Mouse (Mus musculus): Measurements from ENCODE around the gene Eps8. TPM values are rescaled to one million over a fixed set of nuclear protein-coding genes. Genes with fewer than 3 reads are reported as not detected.

Gene Eps8
- polyA plus RNA-seq, 1 experiment from 2014 or later, result 102 TPM

- Histone ChIP-seq H3K27ac (ENCODE audit: low read length) (no peak overlapping the region), H3K9me3 (ENCODE audit: control insufficient read depth, low read length) (no peaks in the 10 kb centered on the region), H3K4me2 (ENCODE audit: low read depth, low read length) (no peak overlapping the region), H3K4me1 (ENCODE audit: control insufficient read depth, insufficient read depth, low read length) (no peaks in the 10 kb centered on the region), H3K4me3 (ENCODE audit: low read length) (no peak overlapping the region), H3K27me3 (replicated peaks; ENCODE audit: control insufficient read depth, insufficient read depth, low read length) (no peaks in the 10 kb centered on the region), H3K36me3 (ENCODE audit: control insufficient read depth, insufficient read depth, low read length) (peaks cover 6% of the 10 kb centered on the region; the same call in 1 of the 2 replicates), H3K9ac (ENCODE audit: low read depth, low read length) (no peak overlapping the region)
- no peak for ATAC-seq
- 98% methylated on average over 2 of the region's 2 CpGs for WGBS
Observed at GRCm38 (mm10) chr6:137496562-137496961, 158.1 kb downstream of the Eps8 start.

GRCm38 (mm10) chr6:137495233-137495632, 159.4 kb downstream of the Eps8 start:
- H3K9ac ChIP-seq (ENCODE audit: low read depth, low read length), result no peak overlapping the region
- WGBS, result 82% methylated on average over 6 of the region's 6 CpGs
- H3K36me3 ChIP-seq (ENCODE audit: control insufficient read depth, insufficient read depth, low read length), result peaks cover 6% of the 10 kb centered on the region; the same call in 1 of the 2 replicates
- H3K9me3 ChIP-seq (ENCODE audit: control insufficient read depth, low read length), result no peaks in the 10 kb centered on the region
- H3K4me1 ChIP-seq (ENCODE audit: control insufficient read depth, insufficient read depth, low read length), result no peaks in the 10 kb centered on the region
- H3K27me3 ChIP-seq (replicated peaks; ENCODE audit: control insufficient read depth, insufficient read depth, low read length), result no peaks in the 10 kb centered on the region
- H3K4me3 ChIP-seq (ENCODE audit: low read length), result no peak overlapping the region
- H3K27ac ChIP-seq (ENCODE audit: low read length), result no peak overlapping the region
- no peak overlapping the region for H3K4me2 ChIP-seq (ENCODE audit: low read depth, low read length)
- ATAC-seq, result no peak

- no peak overlapping the region for H3K9ac ChIP-seq (ENCODE audit: low read depth, low read length)
- no peaks in the 10 kb centered on the region for H3K27me3 ChIP-seq (replicated peaks; ENCODE audit: control insufficient read depth, insufficient read depth, low read length)
- no peaks in the 10 kb centered on the region for H3K9me3 ChIP-seq (ENCODE audit: control insufficient read depth, low read length)
- H3K36me3 ChIP-seq (ENCODE audit: control insufficient read depth, insufficient read depth, low read length), result peaks cover 6% of the 10 kb centered on the region; the same call in 1 of the 2 replicates
- H3K4me3 ChIP-seq (ENCODE audit: low read length), result no peak overlapping the region
- WGBS, result 79% methylated on average over 1 of the region's 1 CpGs
- H3K27ac ChIP-seq (ENCODE audit: low read length), result no peak overlapping the region
- H3K4me2 ChIP-seq (ENCODE audit: low read depth, low read length), result no peak overlapping the region
- no peak for ATAC-seq
- H3K4me1 ChIP-seq (ENCODE audit: control insufficient read depth, insufficient read depth, low read length), result no peaks in the 10 kb centered on the region
Observed at GRCm38 (mm10) chr6:137494801-137495200, 159.9 kb downstream of the Eps8 start.

- no peaks in the 10 kb centered on the region for H3K9me3 ChIP-seq (ENCODE audit: control insufficient read depth, low read length)
- no peak overlapping the region for H3K4me2 ChIP-seq (ENCODE audit: low read depth, low read length)
- no peaks in the 10 kb centered on the region for H3K4me1 ChIP-seq (ENCODE audit: control insufficient read depth, insufficient read depth, low read length)
- H3K4me3 ChIP-seq (ENCODE audit: low read length), result no peak overlapping the region
- H3K27ac ChIP-seq (ENCODE audit: low read length), result no peak overlapping the region
- no peak overlapping the region for H3K9ac ChIP-seq (ENCODE audit: low read depth, low read length)
- ATAC-seq, result no peak
- peaks cover 6% of the 10 kb centered on the region; the same call in 1 of the 2 replicates for H3K36me3 ChIP-seq (ENCODE audit: control insufficient read depth, insufficient read depth, low read length)
- H3K27me3 ChIP-seq (replicated peaks; ENCODE audit: control insufficient read depth, insufficient read depth, low read length), result no peaks in the 10 kb centered on the region
Observed at GRCm38 (mm10) chr6:137494136-137494475, 160.6 kb downstream of the Eps8 start.

- ATAC-seq, result no peak
- H3K4me3 ChIP-seq (ENCODE audit: low read length), result no peak overlapping the region
- 87% methylated on average over 17 of the region's 17 CpGs for WGBS
- no peak overlapping the region for H3K4me2 ChIP-seq (ENCODE audit: low read depth, low read length)
- no peak overlapping the region for H3K9ac ChIP-seq (ENCODE audit: low read depth, low read length)
- H3K36me3 ChIP-seq (ENCODE audit: control insufficient read depth, insufficient read depth, low read length), result peaks cover 4% of the 10 kb centered on the region; the same call in 1 of the 2 replicates
- H3K27me3 ChIP-seq (replicated peaks; ENCODE audit: control insufficient read depth, insufficient read depth, low read length), result no peaks in the 10 kb centered on the region
- H3K27ac ChIP-seq (ENCODE audit: low read length), result no peak overlapping the region; the same call in 1 of the 2 replicates
- H3K4me1 ChIP-seq (ENCODE audit: control insufficient read depth, insufficient read depth, low read length), result no peaks in the 10 kb centered on the region
- no peaks in the 10 kb centered on the region for H3K9me3 ChIP-seq (ENCODE audit: control insufficient read depth, low read length)
Observed at GRCm38 (mm10) chr6:137493211-137494135, 161.2 kb downstream of the Eps8 start.

GRCm38 (mm10) chr6:137492582-137492981, 162.1 kb downstream of the Eps8 start:
- Histone ChIP-seq H3K36me3 (ENCODE audit: control insufficient read depth, insufficient read depth, low read length) (peaks cover 3% of the 10 kb centered on the region; the same call in 1 of the 2 replicates), H3K9ac (ENCODE audit: low read depth, low read length) (no peak overlapping the region), H3K4me2 (ENCODE audit: low read depth, low read length) (no peak overlapping the region), H3K27me3 (replicated peaks; ENCODE audit: control insufficient read depth, insufficient read depth, low read length) (no peaks in the 10 kb centered on the region), H3K27ac (ENCODE audit: low read length) (no peak overlapping the region; the same call in 1 of the 2 replicates), H3K9me3 (ENCODE audit: control insufficient read depth, low read length) (no peaks in the 10 kb centered on the region), H3K4me1 (ENCODE audit: control insufficient read depth, insufficient read depth, low read length) (no peaks in the 10 kb centered on the region), H3K4me3 (ENCODE audit: low read length) (no peak overlapping the region)
- ATAC-seq, result peak; percentile 80
- 85% methylated on average over 4 of the region's 4 CpGs for WGBS

- Histone ChIP-seq H3K9ac (ENCODE audit: low read depth, low read length) (no peak overlapping the region), H3K27me3 (replicated peaks; ENCODE audit: control insufficient read depth, insufficient read depth, low read length) (no peaks in the 10 kb centered on the region), H3K4me2 (ENCODE audit: low read depth, low read length) (no peak overlapping the region), H3K36me3 (ENCODE audit: control insufficient read depth, insufficient read depth, low read length) (peaks cover 3% of the 10 kb centered on the region; the same call in 1 of the 2 replicates), H3K4me1 (ENCODE audit: control insufficient read depth, insufficient read depth, low read length) (no peaks in the 10 kb centered on the region), H3K9me3 (ENCODE audit: control insufficient read depth, low read length) (no peaks in the 10 kb centered on the region), H3K27ac (ENCODE audit: low read length) (no peak overlapping the region), H3K4me3 (ENCODE audit: low read length) (no peak overlapping the region)
- WGBS, result 60% methylated on average over 2 of the region's 2 CpGs
- no peak for ATAC-seq
Observed at GRCm38 (mm10) chr6:137491659-137492058, 163.0 kb downstream of the Eps8 start.

GRCm38 (mm10) chr6:137490115-137490514, 164.6 kb downstream of the Eps8 start:
- no peaks in the 10 kb centered on the region for H3K9me3 ChIP-seq (ENCODE audit: control insufficient read depth, low read length)
- H3K9ac ChIP-seq (ENCODE audit: low read depth, low read length), result no peak overlapping the region
- no peak overlapping the region for H3K4me2 ChIP-seq (ENCODE audit: low read depth, low read length)
- H3K36me3 ChIP-seq (ENCODE audit: control insufficient read depth, insufficient read depth, low read length), result no peaks in the 10 kb centered on the region; the same call in 1 of the 2 replicates
- no peaks in the 10 kb centered on the region for H3K27me3 ChIP-seq (replicated peaks; ENCODE audit: control insufficient read depth, insufficient read depth, low read length)
- no peaks in the 10 kb centered on the region for H3K4me1 ChIP-seq (ENCODE audit: control insufficient read depth, insufficient read depth, low read length)
- ATAC-seq, result no peak
- H3K4me3 ChIP-seq (ENCODE audit: low read length), result no peak overlapping the region
- 80% methylated on average over 14 of the region's 14 CpGs for WGBS
- no peak overlapping the region for H3K27ac ChIP-seq (ENCODE audit: low read length)

- Histone ChIP-seq H3K27ac (ENCODE audit: low read length) (no peak overlapping the region), H3K27me3 (replicated peaks; ENCODE audit: control insufficient read depth, insufficient read depth, low read length) (no peaks in the 10 kb centered on the region), H3K9ac (ENCODE audit: low read depth, low read length) (no peak overlapping the region), H3K4me3 (ENCODE audit: low read length) (no peak overlapping the region), H3K4me2 (ENCODE audit: low read depth, low read length) (no peak overlapping the region), H3K9me3 (ENCODE audit: control insufficient read depth, low read length) (no peaks in the 10 kb centered on the region), H3K36me3 (ENCODE audit: control insufficient read depth, insufficient read depth, low read length) (no peaks in the 10 kb centered on the region; the same call in 1 of the 2 replicates), H3K4me1 (ENCODE audit: control insufficient read depth, insufficient read depth, low read length) (no peaks in the 10 kb centered on the region)
- ATAC-seq, result peak; percentile 73
- WGBS, result 43% methylated on average over 6 of the region's 6 CpGs
Observed at GRCm38 (mm10) chr6:137487443-137487842, 167.2 kb downstream of the Eps8 start.

Measured in intestine, embryonic 16.5 days (tissue).